Mouse (Mus musculus) midbrain, embryonic 16.5 days (tissue): ENCODE measurements around the gene Tmprss2. TPM values are rescaled to one million over a fixed set of nuclear protein-coding genes. Genes with fewer than 3 reads are reported as not detected.
A peak's percentile ranks its signal among the peaks of the same experiment; 100 is the strongest.

Experiments used
- ATAC-seq: fragments of 200-750 bp; cut with Nextera tagmentation; 2 replicates; pipeline ENCODE4 v1.8.0; 2017; ENCODE audit warnings: moderate TSS enrichment
- H3K27ac ChIP-seq: fragments of 300-500 bp; sonication (generic); 2 replicates; pipeline ENCODE4 v1.5.1; 2014; ENCODE audit warnings: mild to moderate bottlenecking, low read length, mixed read lengths
- H3K27me3 ChIP-seq: fragments of 300-500 bp; sonication (generic); 2 replicates; pipeline ENCODE4 v1.6.1; 2014; ENCODE audit warnings: low read depth, low read length, mixed read lengths; ENCODE audit not compliant: control insufficient read depth, insufficient read depth
- H3K36me3 ChIP-seq: fragments of 300-500 bp; sonication (generic); 2 replicates; pipeline ENCODE4 v1.6.1; 2014; ENCODE audit warnings: mild to moderate bottlenecking, low read length, moderate library complexity, mixed read lengths; ENCODE audit not compliant: control insufficient read depth, insufficient read depth
- H3K4me1 ChIP-seq: fragments of 300-500 bp; sonication (generic); 2 replicates; pipeline ENCODE4 v1.6.1; 2014; ENCODE audit warnings: mild to moderate bottlenecking, low read length, mixed read lengths; ENCODE audit not compliant: control insufficient read depth, insufficient read depth
- H3K4me2 ChIP-seq: fragments of 300-500 bp; sonication (generic); 2 replicates; pipeline ENCODE4 v1.6.1; 2014; ENCODE audit warnings: mild to moderate bottlenecking, low read length, mixed read lengths
- H3K4me3 ChIP-seq: fragments of 300-500 bp; sonication (generic); 2 replicates; pipeline ENCODE4 v1.5.1; 2014; ENCODE audit warnings: low read depth, mild to moderate bottlenecking, low read length, moderate library complexity, mixed read lengths
- H3K9ac ChIP-seq: fragments of 300-500 bp; sonication (generic); 2 replicates; pipeline ENCODE4 v1.6.1; 2014; ENCODE audit warnings: low read depth, low read length, mixed read lengths
- H3K9me3 ChIP-seq: fragments of 300-500 bp; sonication (generic); replicated peaks from 2 replicates; pipeline ENCODE4 v1.6.1; 2014; ENCODE audit warnings: mild to moderate bottlenecking, low read length, mixed read lengths; ENCODE audit not compliant: control insufficient read depth, poor library complexity, severe bottlenecking
- WGBS: fragments of 180-500 bp; shearing (Covaris S2); extraction: QIAGEN DNeasy Blood & Tissue Kit; methylation state at CpG from one replicate; pipeline ENCODE4 v1.1.7; 2014; 5-methylcytosine and 5-hydroxymethylcytosine counted together
- polyA plus RNA-seq: library from polyadenylated mRNA; unstranded; fragments of >200 nt; fragmentation: Nextera tagmentation; extraction: Ambion mirVana; gene quantifications from 2 replicates; pipeline ENCODE4 v1.2.1, GENCODE M21; 2015

Gene Tmprss2
- polyA plus RNA-seq: 0.08 and 0.16 TPM in 2 replicates

DNA sequence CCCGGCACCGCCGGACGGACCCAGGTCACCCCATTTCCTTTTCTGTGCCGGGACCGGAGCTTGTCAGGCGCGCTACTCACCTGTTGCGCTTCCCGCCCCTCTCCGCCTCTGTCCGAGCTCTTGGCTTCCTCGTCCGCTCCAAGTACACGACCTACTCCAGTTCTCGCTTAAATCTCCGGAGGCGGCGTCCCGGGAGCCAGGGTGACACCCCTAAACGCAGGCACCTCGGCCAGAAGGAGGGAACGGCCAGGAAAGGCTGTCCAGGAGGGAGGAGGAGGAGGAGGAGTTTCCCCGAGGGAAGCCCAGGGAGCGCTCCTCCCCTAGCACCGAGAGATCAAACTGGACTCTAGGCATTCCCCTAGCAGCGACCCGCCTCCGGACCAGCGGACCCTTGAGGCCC is at the start of gene Tmprss2:
Gene Tmprss2 (minus strand): TSS at position 257 of the 400 bp plus-strand sequence.
- ATAC-seq: no peak
- WGBS: 2% methylated on average over 28 of the region's 30 CpGs

GRCm38 (mm10) chr16:97659225-97659658 is 48.2 kb upstream of the Tmprss2 start:
- Histone ChIP-seq H3K27ac (no peak overlapping the region), H3K9ac (no peak overlapping the region), H3K27me3 (no peaks in the 10 kb centered on the region), H3K4me3 (no peak overlapping the region), H3K36me3 (no peaks in the 10 kb centered on the region), H3K9me3 (no peaks in the 10 kb centered on the region), H3K4me2 (no peak overlapping the region), H3K4me1 (peaks cover 3% of the 10 kb centered on the region; the same call in 1 of the 2 replicates)
- ATAC-seq: no peak
- WGBS: 10% methylated on average over 1 of the region's 1 CpGs

More for the DNA sequence above, at the start of gene Tmprss2:
- H3K4me2 ChIP-seq: peak within 1 kb of the TSS; percentile 73
- no peaks in the 10 kb centered on the region for H3K9me3 ChIP-seq
- peaks cover 11% of the 10 kb centered on the region for H3K4me1 ChIP-seq
- H3K9ac ChIP-seq: peak within 1 kb of the TSS; percentile 55
- no peak within 1 kb of the TSS for H3K27ac ChIP-seq
- H3K36me3 ChIP-seq: no peaks in the 10 kb centered on the region
- H3K4me3 ChIP-seq: peak within 1 kb of the TSS; percentile 40
- peaks cover 42% of the 10 kb centered on the region for H3K27me3 ChIP-seq

GRCm38 (mm10) chr16:97658481-97658880 is 47.5 kb upstream of the Tmprss2 start:
- WGBS: 50% methylated on average over 6 of the region's 6 CpGs
- no peaks in the 10 kb centered on the region for H3K36me3 ChIP-seq
- H3K9ac ChIP-seq: no peak overlapping the region
- no peak for ATAC-seq
- H3K27ac ChIP-seq: no peak overlapping the region
- peaks cover 3% of the 10 kb centered on the region; the same call in 1 of the 2 replicates for H3K4me1 ChIP-seq
- no peaks in the 10 kb centered on the region for H3K9me3 ChIP-seq
- H3K4me3 ChIP-seq: no peak overlapping the region
- no peaks in the 10 kb centered on the region for H3K27me3 ChIP-seq
- no peak overlapping the region for H3K4me2 ChIP-seq

DNA sequence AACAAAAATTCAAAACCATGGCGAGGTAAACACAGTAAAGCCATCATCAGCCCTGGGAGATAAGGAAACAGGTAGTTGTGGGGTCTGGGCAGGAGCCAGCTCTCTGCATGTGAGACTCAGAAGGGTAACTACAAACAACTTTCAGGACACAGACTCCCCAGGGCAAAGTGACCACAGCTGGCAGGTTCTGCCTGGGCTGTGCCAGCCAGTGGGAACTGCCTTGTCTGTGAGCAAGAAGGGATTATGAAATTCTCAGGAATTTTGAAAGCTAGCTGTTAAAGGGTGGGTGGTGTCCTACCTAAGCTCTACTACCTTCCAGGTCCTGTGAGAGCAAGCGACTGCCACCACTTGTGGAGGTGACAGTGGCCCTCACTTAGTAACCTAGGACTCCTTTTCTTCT is 44.8 kb upstream of the Tmprss2 start:
- no peak for ATAC-seq

DNA sequence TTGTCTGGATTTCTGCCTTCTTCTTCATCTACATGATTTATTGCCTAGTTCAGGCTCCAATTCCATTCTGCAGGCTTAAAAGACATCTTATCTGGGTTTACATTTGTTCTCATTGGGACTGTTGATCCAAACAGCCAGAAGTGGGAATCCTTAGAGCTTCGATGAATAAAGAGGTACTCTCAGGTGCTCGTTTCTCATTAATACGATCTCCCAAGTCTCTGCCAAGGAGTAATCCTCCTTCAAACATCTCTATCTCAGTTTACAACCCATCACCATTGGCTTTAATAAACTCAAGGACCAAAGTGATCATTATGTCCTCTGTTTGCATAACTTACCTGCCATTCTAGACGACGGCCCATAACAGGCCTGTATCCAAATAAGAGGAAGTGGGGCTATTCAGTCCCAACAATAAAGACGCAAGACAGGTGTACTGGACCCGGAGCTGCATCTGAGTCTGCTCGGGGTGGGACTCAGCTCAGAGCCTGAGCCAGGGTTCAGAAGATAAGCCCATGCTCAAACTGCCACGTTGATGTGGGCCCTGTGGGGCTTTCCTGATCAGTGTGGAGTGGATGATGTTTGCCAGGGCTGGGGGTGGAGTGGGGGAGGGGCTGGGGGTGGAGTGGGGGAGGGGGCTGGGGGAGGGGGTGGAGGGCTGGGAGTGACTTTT is 38.7 kb upstream of the Tmprss2 start:
- H3K27me3 ChIP-seq: no peaks in the 10 kb centered on the region
- H3K27ac ChIP-seq: no peak overlapping the region
- H3K36me3 ChIP-seq: no peaks in the 10 kb centered on the region
- H3K9ac ChIP-seq: no peak overlapping the region
- 78% methylated on average over 9 of the region's 9 CpGs for WGBS
- ATAC-seq: no peak
- no peak overlapping the region for H3K4me2 ChIP-seq
- H3K4me1 ChIP-seq: no peaks in the 10 kb centered on the region
- H3K4me3 ChIP-seq: no peak overlapping the region
- no peaks in the 10 kb centered on the region for H3K9me3 ChIP-seq

More for the DNA sequence above, 44.8 kb upstream of the Tmprss2 start:
- Histone ChIP-seq H3K4me1 (peaks cover 3% of the 10 kb centered on the region; the same call in 1 of the 2 replicates), H3K9me3 (no peaks in the 10 kb centered on the region), H3K9ac (no peak overlapping the region), H3K4me2 (no peak overlapping the region), H3K27me3 (no peaks in the 10 kb centered on the region), H3K4me3 (no peak overlapping the region), H3K36me3 (no peaks in the 10 kb centered on the region), H3K27ac (no peak overlapping the region)
- WGBS: 92% methylated on average over 2 of the region's 2 CpGs

DNA sequence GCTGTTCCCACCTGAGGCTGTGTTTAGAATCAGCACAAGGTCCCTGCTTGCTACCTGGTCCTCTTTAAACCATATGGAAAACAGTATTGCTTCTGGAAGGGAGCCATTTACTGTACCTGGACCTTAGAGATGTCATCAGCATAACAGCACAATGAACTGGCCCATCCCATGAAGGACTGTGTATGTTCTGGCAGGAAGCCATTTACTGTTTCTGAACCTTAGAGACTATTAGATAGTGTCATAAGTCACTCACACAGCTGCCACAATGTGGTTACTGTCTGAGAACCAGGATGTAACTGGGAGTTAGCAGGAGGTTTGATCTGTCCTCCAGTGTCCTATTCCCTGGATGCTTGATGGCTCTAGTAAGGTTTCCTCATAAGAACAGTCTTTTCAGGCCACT is 33.7 kb upstream of the Tmprss2 start:
- Histone ChIP-seq H3K9me3 (no peaks in the 10 kb centered on the region), H3K9ac (no peak overlapping the region), H3K36me3 (no peaks in the 10 kb centered on the region), H3K27me3 (no peaks in the 10 kb centered on the region), H3K27ac (no peak overlapping the region), H3K4me3 (no peak overlapping the region), H3K4me2 (no peak overlapping the region), H3K4me1 (no peaks in the 10 kb centered on the region)
- ATAC-seq: no peak

DNA sequence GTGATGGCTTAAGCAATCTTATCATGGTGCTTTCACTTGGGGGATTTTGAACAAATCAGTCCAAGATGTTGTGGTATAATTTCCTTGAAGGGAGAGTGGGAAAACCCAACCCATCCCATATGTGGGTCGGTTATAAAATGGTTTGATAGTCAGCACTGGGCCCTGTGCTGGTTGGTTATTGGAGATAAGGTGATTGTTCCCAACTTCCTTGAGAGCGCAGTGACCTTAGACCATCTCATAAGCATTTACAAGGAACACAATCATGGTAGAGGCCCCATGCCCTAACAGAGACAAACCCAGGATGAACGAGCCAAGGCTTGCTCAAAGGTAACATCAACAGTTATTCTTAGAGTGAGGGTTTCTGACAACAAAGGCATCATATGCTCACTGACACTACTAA is 28.6 kb upstream of the Tmprss2 start:
- Histone ChIP-seq H3K36me3 (no peaks in the 10 kb centered on the region), H3K4me1 (no peaks in the 10 kb centered on the region), H3K4me2 (no peak overlapping the region), H3K27ac (no peak overlapping the region), H3K4me3 (no peak overlapping the region), H3K9ac (no peak overlapping the region), H3K27me3 (no peaks in the 10 kb centered on the region), H3K9me3 (no peaks in the 10 kb centered on the region; the same call in 1 of the 2 replicates)
- WGBS: 93% methylated on average over 3 of the region's 3 CpGs
- ATAC-seq: no peak

DNA sequence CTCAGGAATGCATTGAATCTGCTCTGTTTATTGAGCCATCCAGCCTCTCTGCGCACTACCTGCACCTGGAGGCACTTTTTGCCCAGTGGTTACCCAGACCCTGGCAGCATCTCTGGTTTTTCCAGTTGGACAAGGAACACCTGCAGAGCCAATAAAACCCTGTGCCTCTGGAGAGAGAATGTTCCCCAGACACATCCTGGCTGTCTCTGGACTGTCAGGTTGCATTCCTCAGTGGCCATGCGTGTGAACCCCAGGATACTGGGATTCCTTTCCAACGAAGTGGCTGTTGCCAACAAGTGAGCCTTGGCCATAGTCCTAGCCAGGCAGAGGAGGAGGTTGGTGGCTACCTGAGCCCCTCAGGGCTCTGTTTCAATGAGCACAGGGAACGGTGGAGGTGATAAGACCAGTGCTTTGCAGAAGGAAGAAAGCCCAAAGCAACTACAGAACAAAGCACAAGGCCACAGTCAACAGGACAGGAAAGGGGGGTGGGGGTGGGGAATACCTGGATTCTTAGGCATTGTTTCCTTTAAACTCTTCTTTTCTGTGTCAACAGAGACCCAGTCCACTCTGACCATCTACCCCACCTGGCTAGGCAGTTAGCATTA is 22.0 kb upstream of the Tmprss2 start:
- no peak for ATAC-seq
- no peaks in the 10 kb centered on the region for H3K36me3 ChIP-seq
- WGBS: 69% methylated on average over 4 of the region's 4 CpGs
- H3K9ac ChIP-seq: no peak overlapping the region
- no peaks in the 10 kb centered on the region for H3K27me3 ChIP-seq
- H3K4me2 ChIP-seq: no peak overlapping the region
- no peak overlapping the region for H3K4me3 ChIP-seq
- H3K4me1 ChIP-seq: no peaks in the 10 kb centered on the region
- H3K27ac ChIP-seq: no peak overlapping the region
- H3K9me3 ChIP-seq: no peaks in the 10 kb centered on the region; the same call in 1 of the 2 replicates

GRCm38 (mm10) chr16:97623166-97623565 is 12.2 kb upstream of the Tmprss2 start:
- H3K27ac ChIP-seq: no peak overlapping the region
- no peaks in the 10 kb centered on the region for H3K4me1 ChIP-seq
- no peaks in the 10 kb centered on the region for H3K9me3 ChIP-seq
- 79% methylated on average over 6 of the region's 6 CpGs for WGBS
- H3K4me2 ChIP-seq: no peak overlapping the region
- H3K9ac ChIP-seq: no peak overlapping the region
- H3K36me3 ChIP-seq: no peaks in the 10 kb centered on the region
- no peak for ATAC-seq
- no peak overlapping the region for H3K4me3 ChIP-seq
- no peaks in the 10 kb centered on the region for H3K27me3 ChIP-seq
